Mouse (Mus musculus) kidney, adult 9 months (tissue): ENCODE measurements around the gene Atp9a.
A peak's percentile ranks its signal among the peaks of the same experiment; 100 is the strongest.

Experiments
- DNase-seq: peaks from one replicate; pipeline ENCODE4 v3.0.0; 2022

Atp9a gene

GRCm38 (mm10) chr2:168633301-168633816 lies 108.8 kb downstream of the Atp9a start:
- DNase-seq, result no peak

DNA sequence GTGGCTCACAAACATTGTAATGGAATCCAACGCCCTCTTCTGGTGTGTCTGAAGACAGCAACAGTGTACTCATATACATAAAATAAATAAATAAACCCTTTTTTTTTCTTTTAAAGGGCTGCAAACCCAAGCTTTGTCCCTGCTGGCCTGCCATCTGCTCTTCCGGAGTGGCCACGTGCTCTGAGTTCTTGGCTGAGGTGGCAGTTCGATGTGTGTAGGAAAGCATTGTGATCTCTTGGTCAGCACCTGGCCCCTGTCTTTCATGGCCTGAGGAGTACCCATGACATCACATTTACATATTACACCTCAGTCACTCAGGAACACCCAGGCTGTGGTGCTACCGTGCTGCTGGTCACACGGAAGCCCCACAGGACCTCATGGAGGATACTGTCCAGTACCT lies 109.7 kb downstream of the Atp9a start:
- no peak for DNase-seq

DNA sequence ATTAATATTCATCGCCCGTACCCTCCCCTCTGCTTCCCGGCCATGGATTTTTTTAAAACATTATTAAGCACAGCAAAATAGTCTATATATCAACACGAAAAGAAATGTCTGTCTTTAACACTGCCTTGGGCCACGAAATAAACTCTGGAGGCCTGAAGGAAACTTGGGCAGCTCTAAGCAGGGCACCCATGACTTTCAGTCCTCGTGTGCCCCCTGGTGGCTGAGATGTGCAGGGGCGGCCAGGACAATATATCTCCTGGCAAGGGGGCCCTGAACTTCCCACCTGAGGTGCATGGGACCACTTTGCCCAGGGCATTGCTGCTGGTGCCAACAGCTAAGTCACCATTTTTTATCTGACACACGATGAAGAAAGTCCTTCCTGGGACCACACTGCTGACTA lies 113.4 kb downstream of the Atp9a start:
- DNase-seq, result peak; percentile 77

DNA sequence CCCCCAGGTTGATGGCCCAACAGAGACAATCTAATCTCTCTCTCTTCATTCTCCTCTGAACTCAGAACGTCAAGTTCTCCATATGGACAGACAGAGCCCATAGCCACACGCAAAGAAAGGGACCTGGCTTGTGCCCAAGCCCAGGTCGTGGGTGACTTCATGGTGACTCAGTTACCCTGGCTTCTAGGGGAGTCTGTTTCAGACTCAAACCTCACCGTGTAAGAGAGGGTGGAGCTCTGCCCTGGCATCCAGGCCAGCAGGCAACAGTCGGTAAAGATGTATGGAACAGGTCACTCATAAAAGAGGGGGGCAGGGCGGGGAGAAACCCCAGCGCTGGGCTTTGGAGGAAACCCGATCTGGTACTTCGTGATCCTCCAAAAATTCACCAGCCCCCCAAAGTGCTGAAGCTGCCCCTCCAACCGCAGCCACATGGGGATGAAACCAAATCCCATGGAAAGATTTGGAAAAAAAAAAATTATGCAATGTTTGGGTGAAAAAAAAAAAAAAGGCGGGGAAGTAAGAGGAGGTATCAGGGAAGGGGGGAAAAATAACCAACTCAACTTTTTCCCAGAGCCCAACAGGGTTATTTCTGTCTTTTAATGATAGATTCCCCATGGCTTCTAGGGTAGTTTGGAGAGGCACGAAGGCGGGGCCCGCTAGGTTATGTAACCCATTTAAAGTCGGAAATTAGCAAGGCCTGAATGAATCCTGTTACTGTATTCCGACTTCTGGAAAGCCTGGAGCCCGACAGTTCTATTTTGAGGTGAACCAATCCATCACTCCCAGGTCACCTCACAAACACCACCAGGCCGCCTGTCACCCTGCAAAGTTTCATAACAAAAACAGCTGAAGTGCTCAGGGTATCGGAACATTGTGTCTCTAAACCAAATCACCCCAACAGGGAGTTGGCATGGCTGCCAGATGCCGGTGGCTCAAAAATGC lies 114.1 kb downstream of the Atp9a start:
- DNase-seq, result peak; percentile 38

GRCm38 (mm10) chr2:168626385-168626784 lies 115.8 kb downstream of the Atp9a start:
- no peak for DNase-seq

DNA sequence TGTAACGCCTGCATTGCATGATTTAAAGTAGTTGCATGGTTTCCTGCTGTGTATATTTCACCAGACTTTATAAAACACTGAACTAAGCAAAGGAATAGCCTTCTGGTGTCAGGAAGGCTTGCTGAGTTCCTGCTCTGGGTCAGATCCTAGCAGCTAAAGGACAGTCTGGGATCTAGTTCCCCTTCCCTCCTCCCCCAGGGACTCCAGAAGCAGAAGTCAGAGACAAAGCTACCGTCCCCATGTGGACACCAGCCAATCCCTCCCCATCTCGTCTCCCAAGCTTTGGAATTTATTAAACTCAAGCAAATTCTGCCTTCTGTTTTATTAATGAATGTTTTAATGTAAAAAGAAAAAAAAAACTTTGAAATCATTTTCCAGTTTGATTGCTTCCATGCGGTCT lies 117.1 kb downstream of the Atp9a start:
- DNase-seq, result no peak

DNA sequence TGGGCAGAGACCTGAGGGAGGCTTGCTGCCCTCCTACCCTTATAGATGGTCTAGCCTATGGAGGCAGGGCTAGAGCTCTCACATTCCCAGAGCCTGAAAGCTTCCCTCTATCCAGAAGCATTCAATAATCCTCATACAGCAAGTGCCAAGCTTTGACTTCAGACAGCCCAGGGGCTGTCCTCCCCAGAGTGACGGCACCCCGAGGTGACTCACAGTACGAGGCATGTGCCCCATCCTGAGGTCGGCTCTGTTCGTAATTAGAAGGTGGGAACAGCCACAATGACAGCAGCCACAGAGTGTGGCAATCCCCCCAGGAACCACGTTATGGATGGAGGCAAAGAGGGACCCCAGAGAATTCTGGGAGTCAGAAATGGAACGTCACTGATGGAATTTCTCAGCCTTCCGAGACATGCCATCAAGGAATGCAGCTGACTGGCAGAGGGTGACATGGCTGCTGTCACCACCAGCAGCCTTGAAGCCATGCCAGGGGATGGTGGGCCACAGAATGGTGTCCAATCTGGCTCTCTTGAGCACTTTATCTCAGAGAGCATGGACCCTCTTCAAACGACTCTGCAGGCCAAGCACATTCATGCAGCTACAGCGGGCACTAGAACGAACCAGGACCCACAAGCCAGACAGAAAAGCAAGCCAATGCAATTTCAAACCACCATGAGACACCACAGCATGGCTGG lies 121.0 kb downstream of the Atp9a start:
- DNase-seq, result no peak

GRCm38 (mm10) chr2:168618205-168618717 lies 123.9 kb downstream of the Atp9a start:
- DNase-seq, result no peak

- no peak for DNase-seq
Observed at GRCm38 (mm10) chr2:168615160-168615559, 127.0 kb downstream of the Atp9a start.

GRCm38 (mm10) chr2:168614170-168614872 lies 127.9 kb downstream of the Atp9a start:
- DNase-seq, result no peak

DNA sequence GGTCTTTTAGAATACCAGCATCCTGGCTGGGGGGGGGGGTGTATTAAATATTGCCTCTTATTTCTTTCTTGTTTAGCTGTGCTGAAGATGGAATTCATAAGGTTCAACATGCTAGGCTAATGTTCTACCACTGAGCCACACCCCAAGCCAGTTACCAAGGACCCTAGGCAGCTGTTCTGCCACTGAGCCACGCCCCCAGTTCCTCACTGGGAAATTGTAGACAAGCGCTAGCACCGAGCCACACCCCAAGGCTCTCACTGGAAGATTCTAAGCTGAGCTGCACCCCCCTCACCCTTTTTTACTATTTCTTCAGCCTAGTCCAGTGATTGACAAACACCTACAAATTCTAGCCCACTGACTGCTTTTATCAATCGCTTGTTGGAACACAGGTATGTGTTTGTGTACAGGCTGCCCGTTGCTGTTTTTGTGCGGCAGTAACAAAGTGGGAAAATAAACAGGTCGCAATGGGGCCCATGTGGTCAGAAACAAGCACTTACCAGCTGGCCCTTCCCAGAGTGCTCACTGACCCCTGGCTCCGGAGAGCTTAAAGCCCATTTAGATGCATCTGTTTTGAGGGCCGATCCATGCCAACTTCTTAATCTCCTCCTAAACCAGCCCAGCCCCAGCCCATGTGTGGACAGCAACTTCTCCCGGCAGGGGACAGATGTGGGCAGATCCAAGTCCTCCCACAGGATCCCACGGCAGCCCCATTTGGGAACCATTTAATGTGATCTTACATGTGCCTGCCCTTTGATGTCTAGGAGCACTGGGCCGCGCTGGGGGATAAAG lies 128.9 kb downstream of the Atp9a start:
- DNase-seq, result no peak

GRCm38 (mm10) chr2:168610941-168611340 lies 131.3 kb downstream of the Atp9a start:
- DNase-seq, result no peak

DNA sequence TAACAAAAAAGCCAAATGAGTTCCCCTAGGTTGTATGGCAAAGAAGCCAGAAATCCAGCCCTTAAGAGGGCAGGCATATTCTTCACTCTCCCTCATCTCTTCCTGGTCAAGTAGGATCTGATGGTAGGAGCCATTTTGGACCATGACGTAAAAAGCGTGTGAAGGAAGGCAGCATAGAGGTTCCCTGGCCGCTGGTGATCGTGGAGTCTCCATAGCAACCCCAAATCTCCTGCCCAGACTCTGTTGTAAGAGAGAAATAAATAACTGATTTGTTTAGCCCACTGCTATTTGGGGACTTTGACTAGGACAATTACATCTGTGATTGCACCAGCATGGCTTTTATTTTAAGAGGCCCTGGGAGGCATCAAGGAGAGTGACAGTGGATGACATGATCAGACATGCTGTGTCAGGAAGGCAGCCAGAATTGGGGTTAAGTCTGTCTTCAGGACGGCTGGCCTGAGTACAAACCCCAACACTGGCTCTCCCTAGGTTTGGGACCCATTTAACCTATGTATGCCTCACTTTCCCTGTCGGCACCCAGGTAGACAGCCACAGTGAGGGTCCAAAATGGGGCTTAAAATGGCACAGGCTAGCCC lies 132.5 kb downstream of the Atp9a start:
- DNase-seq, result no peak

GRCm38 (mm10) chr2:168608125-168608564 lies 134.1 kb downstream of the Atp9a start:
- no peak for DNase-seq

- DNase-seq, result no peak
Observed at GRCm38 (mm10) chr2:168604655-168605070, 137.5 kb downstream of the Atp9a start.

- DNase-seq, result no peak
Observed at GRCm38 (mm10) chr2:168602387-168602741, 139.8 kb downstream of the Atp9a start.

DNA sequence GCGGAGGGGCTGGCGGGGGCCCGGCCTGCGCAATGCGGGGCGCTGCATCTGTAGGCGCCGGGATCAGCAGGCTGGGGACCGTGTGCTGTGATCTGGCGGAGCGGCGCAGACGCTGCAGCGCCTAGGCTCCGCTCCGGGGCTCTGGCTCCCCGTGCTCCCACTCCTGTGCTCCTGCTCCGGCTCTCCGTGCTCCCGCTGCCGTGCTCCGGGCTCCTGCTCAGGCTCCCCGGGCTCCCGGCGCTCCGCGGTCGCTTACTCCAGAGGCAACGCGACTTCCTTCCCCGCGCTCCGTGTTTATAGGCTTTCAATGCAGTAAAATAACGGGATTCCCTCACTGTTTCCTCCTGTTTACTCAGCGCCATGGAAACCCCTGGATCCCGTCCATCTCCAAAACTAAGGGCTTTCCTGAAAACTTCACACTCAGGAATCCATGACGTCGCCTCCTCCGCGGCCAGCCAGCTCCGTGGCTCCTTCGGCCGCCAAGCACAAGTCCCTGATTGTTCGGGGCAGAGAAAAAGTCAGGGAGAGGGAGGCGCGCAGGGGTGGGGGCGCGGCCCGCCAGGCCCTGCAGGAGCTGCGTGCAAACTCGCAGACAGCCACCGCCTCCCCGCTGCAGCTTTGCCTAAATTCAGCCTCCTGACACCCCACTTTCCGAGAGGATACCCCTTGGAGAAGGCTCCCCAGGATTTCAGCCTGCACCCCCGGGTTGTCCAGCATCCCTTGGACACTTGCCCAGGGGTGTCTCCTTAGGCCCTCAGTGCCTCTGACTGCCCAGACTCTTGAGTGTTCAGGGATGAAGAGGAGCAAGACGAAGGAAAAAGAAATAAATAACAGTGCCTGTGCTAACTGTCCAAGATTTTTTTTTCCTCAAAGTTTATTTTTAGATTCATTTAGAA lies 140.5 kb downstream of the Atp9a start, which contains the start of gene Nfatc2:
Gene Nfatc2 (minus strand): TSS at position 167 of the 896 bp plus-strand sequence.
- DNase-seq, result peak; percentile 72

- no peak for DNase-seq
Observed at GRCm38 (mm10) chr2:168600750-168601490, 141.3 kb downstream of the Atp9a start.

GRCm38 (mm10) chr2:168595693-168596092 lies 146.5 kb downstream of the Atp9a start:
- no peak for DNase-seq

GRCm38 (mm10) chr2:168593676-168594075 lies 148.5 kb downstream of the Atp9a start:
- DNase-seq, result peak; percentile 46
